25 mouse cellular contexts compared by ENCODE assay signal in the genomic region with DNA sequence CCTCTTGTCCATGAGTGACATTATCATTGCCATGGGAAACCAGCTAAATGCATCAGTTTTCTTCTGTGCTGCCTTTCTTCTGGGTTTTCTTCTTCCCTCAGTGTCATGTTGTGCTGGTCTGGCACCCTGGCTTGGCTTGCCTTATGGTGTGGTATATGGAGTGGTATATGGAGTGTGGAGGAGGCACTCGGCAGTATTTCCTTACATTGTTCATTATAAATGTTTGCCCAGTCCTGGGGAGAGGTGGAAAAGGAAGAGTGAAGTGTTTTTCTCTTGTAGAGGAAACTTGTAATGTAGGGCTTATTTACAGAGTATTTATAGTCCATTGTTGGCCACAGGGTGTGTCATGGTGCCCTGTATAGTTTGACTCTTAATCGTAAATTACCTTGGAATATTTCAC.
"Had no signal": no experiment of that assay in that cellular context is flagged by ENCODE, and none has a peak within 500 bp of the region (broad histone marks: within the 10 kb centered on the region; RNA-seq: fewer than 3 reads in every experiment).

No protein-coding gene starts in this region.

- H3K4me1 ChIP-seq: heart, embryonic 13.5 days; heart, embryonic 15.5 days; hindbrain, embryonic 15.5 days; kidney, embryonic 15.5 days; limb, embryonic 13.5 days; limb, embryonic 15.5 days had no signal

- DNase-seq: gastrocnemius, postnatal 14 days; gastrocnemius, postnatal 36 days; heart, adult 11 months; heart, adult 2 months; heart, postnatal 14 days; heart, postnatal 36 days; kidney, adult 11 months; kidney, adult 2 months; kidney, adult 9 months; kidney, postnatal 14 days; kidney, postnatal 36 days; layer of hippocampus, adult 9-11 months; layer of hippocampus, postnatal 36 days; left cerebral cortex, postnatal 4 days had no signal

- H3K36me3 ChIP-seq: heart, embryonic 13.5 days; heart, embryonic 15.5 days; hindbrain, embryonic 15.5 days; kidney, embryonic 15.5 days had no signal

- H3K9ac ChIP-seq: heart, embryonic 13.5 days; heart, embryonic 15.5 days; hindbrain, embryonic 13.5 days; hindbrain, embryonic 15.5 days; kidney, embryonic 15.5 days; limb, embryonic 13.5 days; limb, embryonic 15.5 days had no signal

- H3K4me3 ChIP-seq: heart, adult 2 months; heart, embryonic 13.5 days; heart, embryonic 15.5 days; hindbrain, embryonic 13.5 days; hindbrain, embryonic 15.5 days; kidney, embryonic 15.5 days; limb, embryonic 13.5 days; limb, embryonic 15.5 days had no signal

- H3K27ac ChIP-seq: heart, adult 2 months; heart, embryonic 13.5 days; heart, embryonic 15.5 days; hindbrain, embryonic 13.5 days; hindbrain, embryonic 15.5 days; hindbrain, postnatal 0 days; kidney, embryonic 15.5 days; kidney, postnatal 0 days; limb, embryonic 13.5 days; limb, embryonic 15.5 days had no signal

- H3K9me3 ChIP-seq: heart, embryonic 13.5 days; heart, embryonic 15.5 days; hindbrain, embryonic 13.5 days; hindbrain, embryonic 15.5 days; kidney, embryonic 15.5 days; limb, embryonic 13.5 days; limb, embryonic 15.5 days had no signal

- H3K27me3 ChIP-seq: heart, embryonic 13.5 days; heart, embryonic 15.5 days; hindbrain, embryonic 13.5 days; hindbrain, embryonic 15.5 days; kidney, embryonic 15.5 days; limb, embryonic 13.5 days; limb, embryonic 15.5 days had no signal

- H3K4me2 ChIP-seq: heart, embryonic 11.5 days; heart, embryonic 13.5 days; heart, embryonic 15.5 days; hindbrain, embryonic 13.5 days; hindbrain, embryonic 15.5 days; kidney, embryonic 15.5 days; limb, embryonic 13.5 days; limb, embryonic 15.5 days had no signal

- ATAC-seq: hindbrain, postnatal 0 days; intestine, embryonic 16.5 days had no signal
